Mouse (Mus musculus): ENCODE results near the gene Tapt1. TPM values are rescaled to one million over a fixed set of nuclear protein-coding genes. Genes with fewer than 3 reads are reported as not detected.

The Tapt1 gene
- polyA plus RNA-seq, 1 experiment from 2014 or later: 33.3 TPM

DNA sequence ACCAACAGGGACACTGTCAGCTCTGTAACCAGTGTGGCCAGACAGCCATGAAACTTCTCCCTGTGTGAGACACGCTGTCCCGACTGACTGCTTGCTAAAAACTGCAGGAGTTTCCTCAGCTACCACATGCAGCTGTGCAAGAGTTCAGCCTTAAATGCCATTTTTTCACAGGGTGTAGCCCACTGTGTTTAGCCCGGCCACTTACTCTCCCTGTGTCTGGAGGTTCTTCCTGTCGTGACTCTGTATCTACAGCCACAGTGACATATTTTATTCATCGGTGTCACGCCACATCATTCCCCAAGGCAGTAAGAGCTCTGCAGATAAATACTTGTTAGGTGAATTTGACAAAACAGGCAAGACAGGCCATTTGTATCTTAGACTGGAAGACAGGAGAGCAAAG, 59.6 kb downstream of the Tapt1 start:
- no peak overlapping the region for H3K9ac ChIP-seq (replicated peaks)
- DNase-seq (no peak), ATAC-seq (no peak)
- no peak overlapping the region for H3K4me3 ChIP-seq (ENCODE audit: low read depth, low read length)
- no peaks in the 10 kb centered on the region for H3K36me3 ChIP-seq (replicated peaks; ENCODE audit: insufficient read depth, low read length)
- H3K27me3 ChIP-seq (ENCODE audit: insufficient read depth, low read length): no peaks in the 10 kb centered on the region
- H3K9me3 ChIP-seq (ENCODE audit: low read length): no peaks in the 10 kb centered on the region
- TF ChIP-seq EP300 (IDR thresholded peaks at IDR 0.05; ENCODE audit: low read depth): no peak
- no peak for TF ChIP-seq CTCF (IDR thresholded peaks at IDR 0.05; ENCODE audit: low read depth)
- H3K4me2 ChIP-seq (ENCODE audit: low read depth, low read length): no peak overlapping the region
- H3K4me1 ChIP-seq (ENCODE audit: insufficient read depth): no peaks in the 10 kb centered on the region
- no peak overlapping the region for H3K27ac ChIP-seq (ENCODE audit: low read depth)
- 79% methylated on average over 6 of the region's 6 CpGs for whole genome bisulfite sequencing (ENCODE audit: insufficient replicate concordance)

DNA sequence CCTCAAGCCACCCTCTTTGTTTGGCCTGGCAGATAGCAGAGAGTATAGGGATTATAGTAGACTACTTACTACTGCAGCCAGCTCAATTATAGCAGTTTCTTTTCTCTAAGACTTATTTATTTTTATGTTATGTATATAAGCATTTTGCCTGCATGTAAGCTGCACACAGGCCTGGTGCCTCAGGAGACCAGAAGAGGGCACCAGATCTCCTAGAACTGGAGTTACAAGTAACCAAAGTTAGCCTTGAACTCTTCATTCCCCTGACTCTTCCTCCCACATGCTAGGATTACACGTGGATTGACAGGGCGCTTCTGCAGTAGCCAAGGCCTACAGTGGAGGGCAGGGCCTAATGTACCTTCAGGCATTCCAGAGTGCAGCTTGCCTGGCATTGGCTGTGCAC, 60.6 kb downstream of the Tapt1 start:
- Histone ChIP-seq H3K27ac (ENCODE audit: low read depth) (no peak overlapping the region), H3K27me3 (ENCODE audit: insufficient read depth, low read length) (no peaks in the 10 kb centered on the region), H3K9me3 (ENCODE audit: low read length) (no peaks in the 10 kb centered on the region), H3K4me2 (ENCODE audit: low read depth, low read length) (no peak overlapping the region), H3K4me1 (ENCODE audit: insufficient read depth) (no peaks in the 10 kb centered on the region), H3K36me3 (replicated peaks; ENCODE audit: insufficient read depth, low read length) (no peaks in the 10 kb centered on the region), H3K4me3 (ENCODE audit: low read depth, low read length) (no peak overlapping the region), H3K9ac (replicated peaks) (no peak overlapping the region)
- WGBS (ENCODE audit: insufficient replicate concordance): 36% methylated on average over 2 of the region's 2 CpGs
- no peak for TF ChIP-seq EP300 (IDR thresholded peaks at IDR 0.05; ENCODE audit: low read depth)
- TF ChIP-seq CTCF (IDR thresholded peaks at IDR 0.05; ENCODE audit: low read depth): peak; percentile 65
- ATAC-seq: peak; percentile 46; the same call in 1 of the 2 replicates
- DNase-seq: peak; percentile 36

DNA sequence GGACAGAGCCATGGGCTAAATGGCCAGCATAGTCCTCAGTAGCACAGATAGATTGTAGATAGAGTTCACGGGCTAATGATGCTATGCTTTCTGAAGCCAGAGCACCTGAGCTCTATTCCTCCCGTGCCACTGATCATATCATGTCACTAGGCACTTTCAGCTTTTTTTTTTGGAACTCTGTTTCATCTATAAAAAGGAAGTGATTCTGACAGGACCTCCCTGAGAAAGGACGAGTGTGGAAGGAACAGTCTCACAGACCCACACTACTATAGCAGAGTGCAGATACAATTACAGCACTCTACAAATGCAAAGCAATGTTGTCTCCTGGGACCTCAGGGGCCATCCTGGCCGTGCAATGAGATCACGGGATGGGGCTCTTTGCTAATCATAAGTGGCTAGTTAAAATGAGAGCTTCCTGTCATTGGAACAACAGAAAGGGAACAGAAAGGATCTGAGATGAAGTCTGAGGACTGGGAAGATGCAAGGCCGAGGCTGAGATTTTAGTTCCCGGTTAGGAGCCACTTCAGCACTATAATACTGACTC, 62.1 kb downstream of the Tapt1 start:
- ATAC-seq (no peak), DNase-seq (no peak)
- H3K4me3 ChIP-seq (ENCODE audit: low read depth, low read length): no peak overlapping the region
- H3K36me3 ChIP-seq (replicated peaks; ENCODE audit: insufficient read depth, low read length): no peaks in the 10 kb centered on the region
- H3K4me1 ChIP-seq (ENCODE audit: insufficient read depth): no peaks in the 10 kb centered on the region
- H3K27me3 ChIP-seq (ENCODE audit: insufficient read depth, low read length): no peaks in the 10 kb centered on the region
- 49% methylated on average over 7 of the region's 7 CpGs for WGBS (ENCODE audit: insufficient replicate concordance)
- no peak overlapping the region for H3K4me2 ChIP-seq (ENCODE audit: low read depth, low read length)
- TF ChIP-seq EP300 (IDR thresholded peaks at IDR 0.05; ENCODE audit: low read depth): no peak
- TF ChIP-seq CTCF (IDR thresholded peaks at IDR 0.05; ENCODE audit: low read depth): no peak
- H3K9ac ChIP-seq (replicated peaks): no peak overlapping the region
- H3K9me3 ChIP-seq (ENCODE audit: low read length): no peaks in the 10 kb centered on the region
- H3K27ac ChIP-seq (ENCODE audit: low read depth): no peak overlapping the region

DNA sequence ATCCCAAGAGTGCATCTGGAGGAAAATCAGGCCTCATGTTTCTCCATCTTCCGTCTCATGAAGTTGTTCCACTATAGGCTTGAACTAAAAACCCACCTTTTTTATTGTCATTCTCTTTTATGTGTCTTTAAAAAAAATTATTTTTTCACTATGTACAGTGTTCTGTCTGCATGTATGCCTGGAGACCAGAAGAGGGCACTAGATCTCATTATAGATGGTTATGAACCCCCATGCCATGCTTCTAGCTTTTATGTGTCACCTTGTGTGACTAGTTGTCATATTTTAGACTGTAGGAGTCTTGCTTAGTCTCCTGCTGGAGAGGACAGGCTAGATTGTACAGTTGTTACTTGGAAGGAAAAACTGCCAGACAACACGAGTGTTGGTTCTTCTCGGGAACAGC, 63.1 kb downstream of the Tapt1 start:
- Histone ChIP-seq H3K36me3 (replicated peaks; ENCODE audit: insufficient read depth, low read length) (no peaks in the 10 kb centered on the region), H3K27ac (ENCODE audit: low read depth) (no peak overlapping the region), H3K9me3 (ENCODE audit: low read length) (no peaks in the 10 kb centered on the region), H3K4me2 (ENCODE audit: low read depth, low read length) (no peak overlapping the region), H3K4me3 (ENCODE audit: low read depth, low read length) (no peak overlapping the region), H3K9ac (replicated peaks) (no peak overlapping the region), H3K4me1 (ENCODE audit: insufficient read depth) (no peaks in the 10 kb centered on the region), H3K27me3 (ENCODE audit: insufficient read depth, low read length) (no peaks in the 10 kb centered on the region)
- DNase-seq (no peak), ATAC-seq (no peak)
- WGBS (ENCODE audit: insufficient replicate concordance): 91% methylated on average over 3 of the region's 3 CpGs
- TF ChIP-seq EP300 (IDR thresholded peaks at IDR 0.05; ENCODE audit: low read depth) (no peak), CTCF (IDR thresholded peaks at IDR 0.05; ENCODE audit: low read depth) (peak; percentile 36)

DNA sequence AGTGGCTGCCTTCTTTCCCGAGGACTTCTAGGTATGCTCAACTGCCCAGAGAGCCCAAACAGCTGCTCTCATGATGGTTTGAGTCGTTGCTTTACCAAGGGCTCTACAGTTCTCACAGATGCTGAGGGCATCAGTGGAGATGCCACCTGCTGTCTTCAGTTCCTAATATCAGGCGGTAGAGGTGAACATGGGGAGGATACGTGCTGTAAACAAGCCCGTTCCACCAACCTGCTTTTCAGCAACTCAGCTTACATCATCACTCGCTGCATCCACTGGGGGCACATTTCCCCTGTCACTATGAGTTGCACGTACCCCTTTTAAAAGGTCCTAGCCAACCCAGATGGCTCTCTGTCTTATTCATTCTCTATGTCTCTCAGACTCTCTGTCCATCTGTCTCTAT, 63.6 kb downstream of the Tapt1 start:
- no peak for DNase-seq
- WGBS (ENCODE audit: insufficient replicate concordance): 78% methylated on average over 7 of the region's 7 CpGs
- no peaks in the 10 kb centered on the region for H3K4me1 ChIP-seq (ENCODE audit: insufficient read depth)
- no peak overlapping the region for H3K4me3 ChIP-seq (ENCODE audit: low read depth, low read length)
- H3K9ac ChIP-seq (replicated peaks): no peak overlapping the region
- no peak overlapping the region for H3K4me2 ChIP-seq (ENCODE audit: low read depth, low read length)
- peak; percentile 35; the same call in 1 of the 2 replicates for ATAC-seq
- H3K36me3 ChIP-seq (replicated peaks; ENCODE audit: insufficient read depth, low read length): no peaks in the 10 kb centered on the region
- TF ChIP-seq EP300 (IDR thresholded peaks at IDR 0.05; ENCODE audit: low read depth) (no peak), CTCF (IDR thresholded peaks at IDR 0.05; ENCODE audit: low read depth) (peak; percentile 17)
- H3K27ac ChIP-seq (ENCODE audit: low read depth): 0 out of 2 replicates have a peak overlapping the region, but pooled peaks have one; percentile 5
- no peaks in the 10 kb centered on the region for H3K27me3 ChIP-seq (ENCODE audit: insufficient read depth, low read length)
- H3K9me3 ChIP-seq (ENCODE audit: low read length): no peaks in the 10 kb centered on the region

DNA sequence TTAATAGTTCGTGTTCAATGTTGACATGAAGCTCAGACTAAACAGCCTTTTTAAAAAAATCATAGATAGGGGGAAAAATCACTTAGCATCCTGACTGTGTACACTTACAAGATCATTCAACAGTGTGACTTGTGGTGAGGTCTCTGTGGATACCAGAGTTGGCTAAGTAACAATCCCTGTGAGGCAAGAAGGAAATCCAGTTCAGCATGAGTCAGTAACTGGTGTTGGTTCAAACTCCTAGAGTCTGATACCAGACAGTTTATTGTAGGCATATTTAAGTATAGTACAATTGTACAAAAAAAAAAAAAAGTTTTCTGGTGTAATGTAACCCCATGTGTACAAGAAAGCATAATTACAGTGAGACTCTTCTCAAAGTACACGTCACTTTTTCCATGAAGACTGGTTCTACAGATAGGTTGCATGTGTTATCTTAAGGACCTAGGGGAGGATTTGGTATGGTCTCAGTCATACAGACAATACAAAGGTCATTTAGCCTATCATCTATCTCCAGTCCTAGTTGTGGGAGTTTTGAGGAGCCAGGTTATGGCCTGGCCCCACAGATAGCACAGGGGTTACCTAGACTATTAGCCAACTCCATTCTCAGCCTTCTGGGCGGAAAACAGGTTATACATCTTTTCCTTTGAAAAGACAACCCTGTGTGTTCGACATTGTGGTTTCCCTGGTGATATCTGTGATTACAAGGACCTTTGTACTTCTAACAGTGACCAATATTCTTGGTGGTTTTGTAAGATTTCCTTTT, 66.6 kb downstream of the Tapt1 start:
- H3K9ac ChIP-seq (replicated peaks): no peak overlapping the region
- H3K9me3 ChIP-seq (ENCODE audit: low read length): no peaks in the 10 kb centered on the region
- ATAC-seq (no peak), DNase-seq (no peak)
- WGBS (ENCODE audit: insufficient replicate concordance): 46% methylated on average over 4 of the region's 4 CpGs
- no peak for TF ChIP-seq EP300 (IDR thresholded peaks at IDR 0.05; ENCODE audit: low read depth)
- no peak for TF ChIP-seq CTCF (IDR thresholded peaks at IDR 0.05; ENCODE audit: low read depth)
- no peak overlapping the region for H3K27ac ChIP-seq (ENCODE audit: low read depth)
- H3K4me1 ChIP-seq (ENCODE audit: insufficient read depth): no peaks in the 10 kb centered on the region
- H3K4me3 ChIP-seq (ENCODE audit: low read depth, low read length): no peak overlapping the region
- H3K4me2 ChIP-seq (ENCODE audit: low read depth, low read length): no peak overlapping the region
- H3K36me3 ChIP-seq (replicated peaks; ENCODE audit: insufficient read depth, low read length): no peaks in the 10 kb centered on the region
- no peaks in the 10 kb centered on the region for H3K27me3 ChIP-seq (ENCODE audit: insufficient read depth, low read length)
